Mouse (Mus musculus) midbrain, embryonic 16.5 days (tissue): ENCODE measurements around the gene Fcer2a. TPM values are rescaled to one million over a fixed set of nuclear protein-coding genes. Genes with fewer than 3 reads are reported as not detected.

Source experiments
- ATAC-seq: fragments of 200-750 bp; cut with Nextera tagmentation; 2 replicates; pipeline ENCODE4 v1.8.0; 2017; ENCODE audit warnings: moderate TSS enrichment
- H3K27ac ChIP-seq: fragments of 300-500 bp; sonication (generic); 2 replicates; pipeline ENCODE4 v1.5.1; 2014; ENCODE audit warnings: mild to moderate bottlenecking, low read length, mixed read lengths
- H3K27me3 ChIP-seq: fragments of 300-500 bp; sonication (generic); 2 replicates; pipeline ENCODE4 v1.6.1; 2014; ENCODE audit warnings: low read depth, low read length, mixed read lengths; ENCODE audit not compliant: control insufficient read depth, insufficient read depth
- H3K36me3 ChIP-seq: fragments of 300-500 bp; sonication (generic); 2 replicates; pipeline ENCODE4 v1.6.1; 2014; ENCODE audit warnings: mild to moderate bottlenecking, low read length, moderate library complexity, mixed read lengths; ENCODE audit not compliant: control insufficient read depth, insufficient read depth
- H3K4me1 ChIP-seq: fragments of 300-500 bp; sonication (generic); 2 replicates; pipeline ENCODE4 v1.6.1; 2014; ENCODE audit warnings: mild to moderate bottlenecking, low read length, mixed read lengths; ENCODE audit not compliant: control insufficient read depth, insufficient read depth
- H3K4me2 ChIP-seq: fragments of 300-500 bp; sonication (generic); 2 replicates; pipeline ENCODE4 v1.6.1; 2014; ENCODE audit warnings: mild to moderate bottlenecking, low read length, mixed read lengths
- H3K4me3 ChIP-seq: fragments of 300-500 bp; sonication (generic); 2 replicates; pipeline ENCODE4 v1.5.1; 2014; ENCODE audit warnings: low read depth, mild to moderate bottlenecking, low read length, moderate library complexity, mixed read lengths
- H3K9ac ChIP-seq: fragments of 300-500 bp; sonication (generic); 2 replicates; pipeline ENCODE4 v1.6.1; 2014; ENCODE audit warnings: low read depth, low read length, mixed read lengths
- H3K9me3 ChIP-seq: fragments of 300-500 bp; sonication (generic); replicated peaks from 2 replicates; pipeline ENCODE4 v1.6.1; 2014; ENCODE audit warnings: mild to moderate bottlenecking, low read length, mixed read lengths; ENCODE audit not compliant: control insufficient read depth, poor library complexity, severe bottlenecking
- WGBS: fragments of 180-500 bp; shearing (Covaris S2); extraction: QIAGEN DNeasy Blood & Tissue Kit; methylation state at CpG from one replicate; pipeline ENCODE4 v1.1.7; 2014; 5-methylcytosine and 5-hydroxymethylcytosine counted together
- polyA plus RNA-seq: library from polyadenylated mRNA; unstranded; fragments of >200 nt; fragmentation: Nextera tagmentation; extraction: Ambion mirVana; gene quantifications from 2 replicates; pipeline ENCODE4 v1.2.1, GENCODE M21; 2015

The Fcer2a gene
- polyA plus RNA-seq, 1 experiment from 2014 or later: 0.63 TPM

DNA sequence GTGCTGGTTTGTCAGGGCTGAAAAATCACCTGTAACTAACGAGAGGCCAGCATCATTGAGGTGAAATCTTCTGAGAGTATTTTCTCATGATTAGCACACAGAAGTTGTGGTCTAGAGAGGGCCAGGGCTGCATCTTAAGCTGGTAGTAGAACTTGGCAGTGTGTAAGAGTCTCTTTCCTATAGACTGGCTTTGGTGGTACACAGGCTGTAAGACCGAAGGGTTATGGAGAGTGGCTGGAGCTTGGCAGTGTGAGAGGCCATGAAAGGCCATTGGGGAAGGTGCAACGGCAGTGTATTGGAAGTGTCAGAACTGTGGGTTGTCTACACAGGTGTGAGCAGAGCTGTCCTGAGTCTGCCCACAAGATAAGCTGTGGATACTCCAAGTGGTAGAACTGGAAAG is 16.3 kb upstream of the Fcer2a start:
- Histone ChIP-seq H3K9ac (no peak overlapping the region), H3K4me3 (no peak overlapping the region), H3K4me1 (no peaks in the 10 kb centered on the region), H3K4me2 (no peak overlapping the region), H3K9me3 (no peaks in the 10 kb centered on the region), H3K27me3 (no peaks in the 10 kb centered on the region), H3K27ac (no peak overlapping the region), H3K36me3 (no peaks in the 10 kb centered on the region)
- ATAC-seq: no peak
- 79% methylated on average over 3 of the region's 3 CpGs for WGBS

DNA sequence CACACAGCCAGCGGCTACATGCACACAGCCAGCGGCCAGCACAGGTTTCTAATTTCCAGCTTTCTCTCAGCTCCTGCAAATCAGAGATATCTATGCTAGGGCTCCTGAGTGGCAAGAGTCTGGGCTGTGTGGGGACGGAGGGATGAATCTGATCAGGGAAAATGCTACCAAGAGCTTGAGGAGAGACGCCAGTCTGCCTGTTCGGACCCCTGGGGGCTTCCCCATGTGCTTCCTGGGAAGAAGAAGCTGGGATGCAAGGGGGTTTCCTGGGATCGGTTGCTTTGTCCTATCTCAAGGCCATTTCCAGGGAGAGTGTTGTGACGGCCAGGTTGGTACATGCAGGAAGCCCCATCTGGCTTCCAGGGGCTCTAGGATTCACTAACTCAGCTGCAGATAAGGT is 13.6 kb upstream of the Fcer2a start:
- Histone ChIP-seq H3K4me2 (no peak overlapping the region), H3K27me3 (no peaks in the 10 kb centered on the region), H3K4me1 (no peaks in the 10 kb centered on the region), H3K9ac (no peak overlapping the region), H3K36me3 (no peaks in the 10 kb centered on the region), H3K9me3 (no peaks in the 10 kb centered on the region), H3K4me3 (no peak overlapping the region), H3K27ac (no peak overlapping the region)
- WGBS: 73% methylated on average over 7 of the region's 7 CpGs
- ATAC-seq: no peak

GRCm38 (mm10) chr8:3705711-3706110 is 11.7 kb upstream of the Fcer2a start:
- Histone ChIP-seq H3K9me3 (no peaks in the 10 kb centered on the region), H3K36me3 (no peaks in the 10 kb centered on the region), H3K4me2 (no peak overlapping the region), H3K4me1 (no peaks in the 10 kb centered on the region), H3K4me3 (no peak overlapping the region), H3K9ac (no peak overlapping the region), H3K27ac (no peak overlapping the region), H3K27me3 (no peaks in the 10 kb centered on the region)
- ATAC-seq: no peak
- WGBS: 75% methylated on average over 4 of the region's 4 CpGs

- no peak overlapping the region for H3K4me2 ChIP-seq
- no peak for ATAC-seq
- H3K4me1 ChIP-seq: no peaks in the 10 kb centered on the region
- H3K9me3 ChIP-seq: no peaks in the 10 kb centered on the region
- H3K27ac ChIP-seq: no peak overlapping the region
- no peaks in the 10 kb centered on the region for H3K36me3 ChIP-seq
- 100% methylated on average over 1 of the region's 1 CpGs for WGBS
- H3K4me3 ChIP-seq: no peak overlapping the region
- H3K27me3 ChIP-seq: no peaks in the 10 kb centered on the region
- H3K9ac ChIP-seq: no peak overlapping the region
Measured at GRCm38 (mm10) chr8:3701491-3701890, 7.5 kb upstream of the Fcer2a start.

GRCm38 (mm10) chr8:3690774-3691173 is 3.2 kb downstream of the Fcer2a start:
- Histone ChIP-seq H3K4me2 (no peak overlapping the region), H3K4me1 (no peaks in the 10 kb centered on the region), H3K9ac (no peak overlapping the region), H3K27me3 (no peaks in the 10 kb centered on the region), H3K9me3 (no peaks in the 10 kb centered on the region), H3K27ac (no peak overlapping the region), H3K36me3 (no peaks in the 10 kb centered on the region), H3K4me3 (no peak overlapping the region)
- WGBS: 80% methylated on average over 3 of the region's 3 CpGs
- no peak for ATAC-seq

DNA sequence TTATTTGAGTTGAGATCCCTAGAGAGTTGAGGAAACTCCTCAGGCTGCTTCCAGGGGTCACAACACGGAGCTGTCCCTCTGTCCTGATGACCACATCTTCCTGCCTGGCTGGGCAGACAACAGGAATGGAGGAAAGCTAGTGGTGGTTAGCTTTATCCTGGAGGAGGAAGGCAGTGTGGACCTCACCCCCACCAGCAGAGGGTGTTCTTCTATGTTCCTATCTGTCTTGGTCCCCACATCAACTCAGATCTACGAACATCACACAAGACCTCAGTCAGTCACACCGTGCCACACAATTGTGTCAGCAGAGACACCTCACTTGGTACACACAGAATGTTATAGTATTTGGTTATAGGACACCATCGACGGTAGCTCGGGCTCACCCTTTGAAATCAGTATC is 6.4 kb downstream of the Fcer2a start:
- Histone ChIP-seq H3K9ac (no peak overlapping the region), H3K27ac (no peak overlapping the region), H3K27me3 (no peaks in the 10 kb centered on the region), H3K36me3 (no peaks in the 10 kb centered on the region), H3K4me2 (no peak overlapping the region), H3K4me3 (no peak overlapping the region), H3K9me3 (no peaks in the 10 kb centered on the region), H3K4me1 (no peaks in the 10 kb centered on the region)
- 82% methylated on average over 6 of the region's 6 CpGs for WGBS
- ATAC-seq: no peak

- Histone ChIP-seq H3K27me3 (no peaks in the 10 kb centered on the region), H3K4me3 (no peak overlapping the region), H3K9me3 (no peaks in the 10 kb centered on the region), H3K36me3 (peaks cover 5% of the 10 kb centered on the region; the same call in 1 of the 2 replicates), H3K4me2 (no peak overlapping the region), H3K4me1 (no peaks in the 10 kb centered on the region), H3K27ac (no peak overlapping the region), H3K9ac (no peak overlapping the region)
- ATAC-seq: no peak
- WGBS: 69% methylated on average over 5 of the region's 5 CpGs
Measured at GRCm38 (mm10) chr8:3685422-3685821, 8.6 kb downstream of the Fcer2a start.

DNA sequence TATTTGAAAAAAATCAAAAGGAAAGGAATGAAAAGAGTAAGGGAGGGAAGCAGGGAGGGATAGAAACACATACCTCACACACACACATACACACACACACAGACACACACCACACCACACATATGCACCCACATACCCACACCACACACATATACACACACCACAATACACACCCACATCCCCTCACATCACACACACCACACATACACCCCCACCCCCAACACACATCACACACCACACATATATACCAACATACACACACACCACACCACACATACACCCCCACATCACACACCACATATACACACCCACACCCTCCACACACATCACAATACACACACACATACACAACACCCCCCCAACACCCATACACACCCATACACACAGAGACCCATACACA is 9.4 kb downstream of the Fcer2a start:
- peak; percentile 54 for ATAC-seq
- Histone ChIP-seq H3K9me3 (no peaks in the 10 kb centered on the region), H3K4me1 (no peaks in the 10 kb centered on the region), H3K4me3 (no peak overlapping the region), H3K36me3 (peaks cover 14% of the 10 kb centered on the region), H3K27ac (no peak overlapping the region), H3K27me3 (no peaks in the 10 kb centered on the region), H3K4me2 (no peak overlapping the region), H3K9ac (no peak overlapping the region)

DNA sequence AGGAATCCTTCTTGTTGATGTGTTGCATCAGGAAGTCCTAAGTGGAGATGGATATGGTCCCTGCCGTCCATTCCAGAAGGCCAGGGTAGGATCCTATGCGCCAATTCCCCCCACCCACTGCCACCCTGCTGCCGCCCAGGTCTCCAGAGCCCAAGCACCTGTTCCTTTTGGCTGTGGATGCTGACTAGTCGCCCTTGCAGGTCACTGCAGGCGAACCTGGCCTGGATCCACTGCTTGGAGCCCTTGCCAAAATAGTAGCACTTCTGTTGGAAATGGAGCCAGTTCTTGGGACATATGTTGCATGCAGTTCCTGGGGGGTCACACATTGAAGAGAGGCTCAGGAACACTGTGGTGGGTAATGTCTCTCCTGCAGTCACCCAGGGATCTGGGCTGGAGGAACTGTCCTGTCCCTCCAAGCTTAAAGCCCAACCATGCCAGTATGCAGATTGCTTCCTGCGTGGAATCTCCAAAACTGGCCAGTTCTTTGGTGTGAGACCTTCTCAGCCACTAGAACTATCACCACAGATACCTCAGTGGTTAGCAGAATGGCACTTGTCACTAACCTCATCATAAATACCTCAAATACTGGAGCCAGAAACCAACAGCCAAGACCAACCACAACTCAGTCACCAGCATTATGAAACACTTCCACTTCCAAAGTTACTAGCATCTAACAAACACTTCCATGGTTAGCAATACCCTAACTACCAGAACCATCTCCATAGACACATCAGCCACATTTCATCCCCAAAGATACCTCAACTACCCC is 10.4 kb downstream of the Fcer2a start:
- H3K9ac ChIP-seq: no peak overlapping the region
- ATAC-seq: no peak
- no peak overlapping the region for H3K4me3 ChIP-seq
- no peak overlapping the region for H3K27ac ChIP-seq
- 78% methylated on average over 6 of the region's 6 CpGs for WGBS
- peaks cover 22% of the 10 kb centered on the region for H3K36me3 ChIP-seq
- no peaks in the 10 kb centered on the region for H3K4me1 ChIP-seq
- H3K4me2 ChIP-seq: no peak overlapping the region
- no peaks in the 10 kb centered on the region for H3K27me3 ChIP-seq
- no peaks in the 10 kb centered on the region for H3K9me3 ChIP-seq
